Comparison of ENCODE assay signal across 8 mouse cellular contexts in the genomic region with DNA sequence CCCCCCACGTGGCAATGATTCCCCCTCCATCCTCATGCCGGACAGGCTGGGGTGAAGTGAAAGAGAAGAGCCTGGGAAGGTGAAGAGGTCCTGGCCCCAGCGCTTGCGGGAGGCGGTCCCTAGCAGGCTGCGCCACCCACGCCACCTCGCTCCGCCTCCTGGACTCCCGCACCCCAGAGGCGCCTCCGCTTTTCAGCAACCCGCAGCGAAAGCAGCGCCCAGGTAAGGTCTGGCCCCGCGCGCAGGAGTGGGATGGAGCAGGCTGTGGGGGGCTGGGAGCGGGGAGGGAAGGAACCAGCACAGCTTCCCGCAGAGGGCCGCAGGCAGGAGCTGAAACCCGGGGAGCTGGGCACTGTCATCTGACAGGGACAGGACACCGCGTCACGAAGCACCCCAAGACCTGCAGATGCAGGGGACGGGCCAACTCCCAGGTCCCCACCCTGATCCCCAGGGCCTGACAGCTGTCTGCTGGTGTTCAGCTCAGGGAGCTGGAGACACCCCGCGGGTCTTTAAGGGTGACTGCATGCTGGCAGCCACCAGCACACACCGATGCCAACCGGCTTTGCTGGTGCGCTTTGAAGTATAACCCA. TPM values are rescaled to one million over a fixed set of nuclear protein-coding genes. Genes with fewer than 3 reads are reported as not detected.
DNase-seq lines count a peak whose midpoint lies in the region; ATAC-seq lines count a peak whose summit lies in the region.

Entpd3 (plus strand) TSS at position 157 of the 590 bp plus-strand sequence.

- DNase-seq in embryo, embryonic 11 days: peak; percentile 27
- no peak for DNase-seq in embryo, embryonic 9.5 days (ENCODE audit: extremely low spot score)
- peak; percentile 45 for DNase-seq in MN1 (ENCODE audit: low spot score)
- peak; percentile 40 for DNase-seq in embryonic facial prominence, embryonic 14.5 days (ENCODE audit: low spot score)
- no peak for DNase-seq in hindbrain, embryonic 14.5 days (ENCODE audit: low spot score)
- DNase-seq in left cerebral cortex, postnatal 36 days (ENCODE audit: low spot score in 2 of 2): peak; percentile 36 to 57
- DNase-seq in midbrain, embryonic 14.5 days: peak; percentile 54
- peak; percentile 23 for DNase-seq in thymus, postnatal 25 days

- H3K4me2 ChIP-seq in embryonic facial prominence, embryonic 14.5 days (ENCODE audit: low read depth, low read length): peak within 1 kb of the TSS; percentile 86
- peak within 1 kb of the TSS; percentile 80 for H3K4me2 ChIP-seq in hindbrain, embryonic 14.5 days (replicated peaks)
- H3K4me2 ChIP-seq in midbrain, embryonic 14.5 days (ENCODE audit: low read length): peak within 1 kb of the TSS; percentile 77

- intact Hi-C loops in left cerebral cortex, postnatal 36 days (cut with DNase I): no loop called here

- H3K27me3 ChIP-seq in embryonic facial prominence, embryonic 14.5 days (replicated peaks; ENCODE audit: control insufficient read depth, insufficient read depth, low read length): peaks cover 14% of the 10 kb centered on the region; the same call in 1 of the 2 replicates
- H3K27me3 ChIP-seq in hindbrain, embryonic 14.5 days (ENCODE audit: control insufficient read depth, insufficient read depth, low read length): peaks cover 30% of the 10 kb centered on the region
- peaks cover 16% of the 10 kb centered on the region for H3K27me3 ChIP-seq in midbrain, embryonic 14.5 days (ENCODE audit: control insufficient read depth, insufficient read depth, low read length)

- H3K36me3 ChIP-seq in embryonic facial prominence, embryonic 14.5 days (ENCODE audit: control insufficient read depth, insufficient read depth, low read length): no peaks in the 10 kb centered on the region
- H3K36me3 ChIP-seq in hindbrain, embryonic 14.5 days (replicated peaks; ENCODE audit: control insufficient read depth, insufficient read depth): no peaks in the 10 kb centered on the region
- H3K36me3 ChIP-seq in midbrain, embryonic 14.5 days (ENCODE audit: control insufficient read depth, insufficient read depth, low read length): no peaks in the 10 kb centered on the region

- H3K4me1 ChIP-seq in embryonic facial prominence, embryonic 14.5 days (ENCODE audit: control insufficient read depth, insufficient read depth, low read length): peaks cover 12% of the 10 kb centered on the region; the same call in 1 of the 2 replicates
- H3K4me1 ChIP-seq in hindbrain, embryonic 14.5 days (replicated peaks; ENCODE audit: control insufficient read depth, insufficient read depth, low read length): peaks cover 8% of the 10 kb centered on the region; the same call in 1 of the 2 replicates
- peaks cover 6% of the 10 kb centered on the region; the same call in 1 of the 2 replicates for H3K4me1 ChIP-seq in midbrain, embryonic 14.5 days (ENCODE audit: control insufficient read depth, insufficient read depth, low read length)

- peak within 1 kb of the TSS; percentile 64 for H3K9ac ChIP-seq in embryonic facial prominence, embryonic 14.5 days (ENCODE audit: low read depth, low read length)
- H3K9ac ChIP-seq in hindbrain, embryonic 14.5 days: peak within 1 kb of the TSS; percentile 67
- H3K9ac ChIP-seq in midbrain, embryonic 14.5 days (replicated peaks; ENCODE audit: low read length): peak within 1 kb of the TSS; percentile 55

- no peak within 1 kb of the TSS for H3K27ac ChIP-seq in embryonic facial prominence, embryonic 14.5 days (replicated peaks; ENCODE audit: low read depth, low read length)
- no peak within 1 kb of the TSS for H3K27ac ChIP-seq in hindbrain, embryonic 14.5 days
- H3K27ac ChIP-seq in midbrain, embryonic 14.5 days (replicated peaks; ENCODE audit: low read depth, low read length): no peak within 1 kb of the TSS

- no peaks in the 10 kb centered on the region for H3K9me3 ChIP-seq in embryonic facial prominence, embryonic 14.5 days (ENCODE audit: control insufficient read depth, low read length)
- H3K9me3 ChIP-seq in hindbrain, embryonic 14.5 days (ENCODE audit: control insufficient read depth, low read length): no peaks in the 10 kb centered on the region
- H3K9me3 ChIP-seq in midbrain, embryonic 14.5 days (ENCODE audit: control insufficient read depth, low read length): no peaks in the 10 kb centered on the region

- peak; percentile 51; the same call in 1 of the 2 replicates for ATAC-seq in embryonic facial prominence, embryonic 14.5 days (ENCODE audit: low read depth)
- no peak for ATAC-seq in hindbrain, embryonic 14.5 days (ENCODE audit: low FRiP score)
- no peak for ATAC-seq in midbrain, embryonic 14.5 days (ENCODE audit: low FRiP score, low TSS enrichment)

- WGBS in embryonic facial prominence, embryonic 14.5 days: under 1% methylated on average over 16 of the region's 31 CpGs
- WGBS in hindbrain, embryonic 14.5 days: under 1% methylated on average over 31 of the region's 31 CpGs
- WGBS in midbrain, embryonic 14.5 days: 1% methylated on average over 31 of the region's 31 CpGs

- H3K4me3 ChIP-seq in embryonic facial prominence, embryonic 14.5 days (ENCODE audit: low read depth, low read length): peak within 1 kb of the TSS; percentile 46
- H3K4me3 ChIP-seq in hindbrain, embryonic 14.5 days (replicated peaks; ENCODE audit: low read length): peak within 1 kb of the TSS; percentile 47
- H3K4me3 ChIP-seq in midbrain, embryonic 14.5 days (replicated peaks; ENCODE audit: low read depth, low read length): peak within 1 kb of the TSS; percentile 42

RNA-seq across cellular contexts. Expression of gene Entpd3, which starts in this region (rescaled TPM):
- 6.9 and 10.0 TPM in 2 replicates for polyA plus RNA-seq in embryonic facial prominence, embryonic 14.5 days (2014; fragmentation: Nextera tagmentation; extraction: Ambion mirVana)
- polyA plus RNA-seq in hindbrain, embryonic 14.5 days (2014; fragmentation: Nextera tagmentation; extraction: Ambion mirVana): 4.3 and 4.4 TPM in 2 replicates
- total RNA-seq in left cerebral cortex, postnatal 36 days (2021): 1 to 10 TPM; 5.6 to 8.0 TPM
- polyA plus RNA-seq in midbrain, embryonic 14.5 days (2014; fragmentation: Nextera tagmentation; extraction: Ambion mirVana): 2.5 and 3.1 TPM in 2 replicates

Comparison
In these comparisons a context has a peak if more than half of its experiments do, and no peak if none do; other contexts are left out.
1. DNase-seq: peak in embryo, embryonic 11 days (single experiment), MN1 (single experiment), embryonic facial prominence, embryonic 14.5 days (single experiment), left cerebral cortex, postnatal 36 days (2 of 2), midbrain, embryonic 14.5 days (single experiment) and thymus, postnatal 25 days (single experiment); none in embryo, embryonic 9.5 days (single experiment) and hindbrain, embryonic 14.5 days (single experiment).
2. Peak in every context shown above with its lines, with median percentiles within 50 percentile points of each other: H3K4me2 ChIP-seq, H3K4me3 ChIP-seq and H3K9ac ChIP-seq.